Mouse (Mus musculus): Measurements from ENCODE around the gene 4930564D02Rik. TPM values are rescaled to one million over a fixed set of nuclear protein-coding genes. Genes with fewer than 3 reads are reported as not detected.

The 4930564D02Rik gene
- total and polyA plus RNA-seq, 3 experiments, result not detected

GRCm38 (mm10) chr3:105116596-105116995 is 50.0 kb downstream of the 4930564D02Rik start:
- Histone ChIP-seq H3K36me3 (replicated peaks) (no peaks in the 10 kb centered on the region), H3K9me3 (replicated peaks) (no peaks in the 10 kb centered on the region), H3K27me3 (ENCODE audit: insufficient read depth, low read length) (no peaks in the 10 kb centered on the region; the same call in 1 of the 2 replicates), H3K4me1 (ENCODE audit: insufficient read depth, low read depth, low read length) (no peaks in the 10 kb centered on the region), H3K4me3 (ENCODE audit: low read depth, low read length) (no peak overlapping the region)
- DNase-seq (ENCODE audit: low spot score) (no peak), ATAC-seq (ENCODE audit: extremely low read depth, insufficient number of reproducible peaks, low FRiP score, poor library complexity, severe bottlenecking) (no peak)
- no peak for TF ChIP-seq GATA2 (IDR thresholded peaks at IDR 0.05; ENCODE audit: borderline replicate concordance, low read depth, low read length)
- TF ChIP-seq GATA1 (IDR thresholded peaks at IDR 0.05; ENCODE audit: borderline replicate concordance, low read length), result no peak
- no peak for TF ChIP-seq POLR2AphosphoS5 (IDR thresholded peaks at IDR 0.05; ENCODE audit: insufficient replicate concordance, low read depth, low read length)
- no peak for TF ChIP-seq TAL1 (conservative IDR thresholded peaks at IDR 0.05; ENCODE audit: low read depth, low read length)
- TF ChIP-seq CTCF (IDR thresholded peaks at IDR 0.05; ENCODE audit: low read depth, low read length), result no peak

- no peak for DNase-seq (ENCODE audit: low spot score)
- TF ChIP-seq TAL1 (conservative IDR thresholded peaks at IDR 0.05; ENCODE audit: low read depth, low read length) (no peak), POLR2AphosphoS5 (IDR thresholded peaks at IDR 0.05; ENCODE audit: insufficient replicate concordance, low read depth, low read length) (no peak), GATA2 (IDR thresholded peaks at IDR 0.05; ENCODE audit: borderline replicate concordance, low read depth, low read length) (no peak), GATA1 (IDR thresholded peaks at IDR 0.05; ENCODE audit: borderline replicate concordance, low read length) (no peak), CTCF (IDR thresholded peaks at IDR 0.05; ENCODE audit: low read depth, low read length) (no peak)
- Histone ChIP-seq H3K36me3 (replicated peaks) (no peaks in the 10 kb centered on the region), H3K27me3 (ENCODE audit: insufficient read depth, low read length) (no peaks in the 10 kb centered on the region; the same call in 1 of the 2 replicates), H3K4me1 (ENCODE audit: insufficient read depth, low read depth, low read length) (no peaks in the 10 kb centered on the region), H3K9me3 (replicated peaks) (no peaks in the 10 kb centered on the region), H3K4me3 (ENCODE audit: low read depth, low read length) (no peak overlapping the region)
- no peak for ATAC-seq (ENCODE audit: extremely low read depth, insufficient number of reproducible peaks, low FRiP score, poor library complexity, severe bottlenecking)
These were observed 57.1 kb downstream of the 4930564D02Rik start for GRCm38 (mm10) chr3:105123776-105124175.

GRCm38 (mm10) chr3:105127881-105128280 is 61.2 kb downstream of the 4930564D02Rik start:
- no peaks in the 10 kb centered on the region for H3K4me1 ChIP-seq (ENCODE audit: insufficient read depth, low read depth, low read length)
- no peaks in the 10 kb centered on the region for H3K9me3 ChIP-seq (replicated peaks)
- DNase-seq (ENCODE audit: low spot score) (no peak), ATAC-seq (ENCODE audit: extremely low read depth, insufficient number of reproducible peaks, low FRiP score, poor library complexity, severe bottlenecking) (no peak)
- H3K4me3 ChIP-seq (ENCODE audit: low read depth, low read length), result no peak overlapping the region
- H3K27me3 ChIP-seq (ENCODE audit: insufficient read depth, low read length), result no peaks in the 10 kb centered on the region; the same call in 1 of the 2 replicates
- TF ChIP-seq TAL1 (conservative IDR thresholded peaks at IDR 0.05; ENCODE audit: low read depth, low read length) (no peak), GATA1 (IDR thresholded peaks at IDR 0.05; ENCODE audit: borderline replicate concordance, low read length) (no peak)
- no peaks in the 10 kb centered on the region for H3K36me3 ChIP-seq (replicated peaks)

Other genes with a start within 250 kb of the 4930564D02Rik start
- 33.2 and 34.5 TPM in 2 replicates for gene Mov10, start 248.3 kb upstream of the 4930564D02Rik start, total RNA-seq (2014; fragmentation: Nextera tagmentation)
- gene Mov10, start 248.3 kb upstream of the 4930564D02Rik start, total RNA-seq (2017), result 7.4 and 8.1 TPM in 2 replicates
- gene Mov10, start 248.3 kb upstream of the 4930564D02Rik start, polyA plus RNA-seq (2012), result 57.0 and 65.0 TPM in 2 replicates
- 32.7 and 34.2 TPM in 2 replicates for gene St7l, start 202.8 kb upstream of the 4930564D02Rik start, total RNA-seq (2014; fragmentation: Nextera tagmentation)
- gene St7l, start 202.8 kb upstream of the 4930564D02Rik start, total RNA-seq (2017), result 25.6 and 25.9 TPM in 2 replicates
- gene St7l, start 202.8 kb upstream of the 4930564D02Rik start, polyA plus RNA-seq (2012), result 2.8 and 3.1 TPM in 2 replicates
- gene Capza1, start 202.3 kb upstream of the 4930564D02Rik start, total RNA-seq (2014; fragmentation: Nextera tagmentation), result 181 and 182 TPM in 2 replicates
- gene Capza1, start 202.3 kb upstream of the 4930564D02Rik start, total RNA-seq (2017), result 148 and 168 TPM in 2 replicates
- 12.5 and 12.9 TPM in 2 replicates for gene Capza1, start 202.3 kb upstream of the 4930564D02Rik start, polyA plus RNA-seq (2012)
- gene Wnt2b, start 104.9 kb upstream of the 4930564D02Rik start, total RNA-seq (2014; fragmentation: Nextera tagmentation), result not detected in 2 replicates
- gene Wnt2b, start 104.9 kb upstream of the 4930564D02Rik start, total RNA-seq (2017), result 0.11 TPM in 1 of 2 replicates, not detected in the other
- not detected in 2 replicates for gene Wnt2b, start 104.9 kb upstream of the 4930564D02Rik start, polyA plus RNA-seq (2012)
- not detected in 2 replicates for gene Cttnbp2nl, start 13.7 kb upstream of the 4930564D02Rik start, total RNA-seq (2014; fragmentation: Nextera tagmentation)
- gene Cttnbp2nl, start 13.7 kb upstream of the 4930564D02Rik start, total RNA-seq (2017), result 0.11 and 0.12 TPM in 2 replicates
- gene Cttnbp2nl, start 13.7 kb upstream of the 4930564D02Rik start, polyA plus RNA-seq (2012), result 0.02 TPM in 1 of 2 replicates, not detected in the other

Measured in G1E (cell line).